14 mouse cellular contexts compared by ENCODE assay signal in genomic region chr3:153556621-153557020, GRCm38 (mm10).
DNase-seq lines count a peak whose midpoint lies in the region; ATAC-seq and TF ChIP-seq lines count a peak whose summit lies in the region.
"Had no signal": no experiment of that assay in that cellular context is flagged by ENCODE, and none has a peak within 500 bp of the region (broad histone marks: within the 10 kb centered on the region; RNA-seq: fewer than 3 reads in every experiment).

No protein-coding gene starts in this region.

- ATAC-seq in heart, embryonic 12.5 days (ENCODE audit: insufficient number of reproducible peaks, low FRiP score): no peak
- ATAC-seq: activated CD4-positive, CD25-positive, alpha-beta regulatory T cell, adult 4 months; intestine, postnatal 0 days had no signal

- no peak for TF ChIP-seq POLR2A in lung, adult 2 months (IDR thresholded peaks at IDR 0.05; ENCODE audit: borderline replicate concordance, extremely low read depth, low read depth, low read length)

- WGBS in heart, embryonic 12.5 days: 42% methylated on average over 11 of the region's 11 CpGs
- WGBS in lung, adult 2 months: 32% methylated on average over 11 of the region's 11 CpGs

- no peak overlapping the region for H3K9ac ChIP-seq in heart, embryonic 12.5 days
- H3K9ac ChIP-seq: limb, embryonic 15.5 days had no signal

- no peak for TF ChIP-seq CTCF in lung, adult 2 months (IDR thresholded peaks at IDR 0.05; ENCODE audit: insufficient read depth, low read length)

- no peaks in the 10 kb centered on the region for H3K9me3 ChIP-seq in heart, embryonic 12.5 days (replicated peaks)
- H3K9me3 ChIP-seq: limb, embryonic 15.5 days; midbrain, embryonic 10.5 days had no signal

- H3K36me3 ChIP-seq in heart, embryonic 12.5 days: no peaks in the 10 kb centered on the region
- H3K36me3 ChIP-seq: limb, embryonic 15.5 days; midbrain, embryonic 10.5 days had no signal

- peak; percentile 12 for DNase-seq in adrenal gland, postnatal 14 days
- DNase-seq in adrenal gland, adult 18-20 months (ENCODE audit: low spot score in 2 of 2): no peak
- DNase-seq in heart, postnatal 4 days: peak; percentile 24
- DNase-seq in lung, postnatal 10 days: peak; percentile 56
- DNase-seq in lung, adult 2 months: no peak
- peak; percentile 23 to 63 for DNase-seq in lung, postnatal 4 days
- DNase-seq in thymus, postnatal 10 days (ENCODE audit: low spot score in 2 of 2): no peak

- H3K4me3 ChIP-seq in heart, embryonic 12.5 days: no peak overlapping the region
- no peak overlapping the region for H3K4me3 ChIP-seq in lung, adult 2 months (replicated peaks; ENCODE audit: extremely low read depth, low read depth, low read length)
- H3K4me3 ChIP-seq: erythroblast, embryonic 14.5 days; limb, embryonic 15.5 days; midbrain, embryonic 10.5 days had no signal

- H3K27ac ChIP-seq in heart, embryonic 12.5 days (ENCODE audit: poor library complexity, severe bottlenecking): no peak overlapping the region
- H3K27ac ChIP-seq: limb, embryonic 15.5 days; midbrain, embryonic 10.5 days had no signal

- no peak overlapping the region for H3K4me2 ChIP-seq in heart, embryonic 12.5 days
- H3K4me2 ChIP-seq: limb, embryonic 15.5 days had no signal

- H3K27me3 ChIP-seq in heart, embryonic 12.5 days (replicated peaks): no peaks in the 10 kb centered on the region
- H3K27me3 ChIP-seq: CH12.LX; limb, embryonic 15.5 days had no signal

- H3K4me1 ChIP-seq in heart, embryonic 12.5 days (replicated peaks): peaks cover 14% of the 10 kb centered on the region
- peaks cover 2% of the 10 kb centered on the region; the same call in 1 of the 2 replicates for H3K4me1 ChIP-seq in lung, adult 2 months (ENCODE audit: control insufficient read depth, insufficient read depth, low read length)
- H3K4me1 ChIP-seq: limb, embryonic 15.5 days; midbrain, embryonic 10.5 days had no signal

Comparison
In these comparisons a context has a peak if more than half of its experiments do, and no peak if none do; other contexts are left out.
1. DNase-seq: peak in adrenal gland, postnatal 14 days (single experiment), heart, postnatal 4 days (single experiment), lung, postnatal 10 days (single experiment) and lung, postnatal 4 days (2 of 2); none in adrenal gland, adult 18-20 months (0 of 2), lung, adult 2 months (single experiment) and thymus, postnatal 10 days (0 of 2).